Mouse (Mus musculus): ENCODE measurements at regions not wholly inside any gene's neighbourhood (a gene's known extent, or its start where the extent isn't known, plus 50 kb on each side); places are given as distances from the start of the nearest gene placed in this dataset.

DNA sequence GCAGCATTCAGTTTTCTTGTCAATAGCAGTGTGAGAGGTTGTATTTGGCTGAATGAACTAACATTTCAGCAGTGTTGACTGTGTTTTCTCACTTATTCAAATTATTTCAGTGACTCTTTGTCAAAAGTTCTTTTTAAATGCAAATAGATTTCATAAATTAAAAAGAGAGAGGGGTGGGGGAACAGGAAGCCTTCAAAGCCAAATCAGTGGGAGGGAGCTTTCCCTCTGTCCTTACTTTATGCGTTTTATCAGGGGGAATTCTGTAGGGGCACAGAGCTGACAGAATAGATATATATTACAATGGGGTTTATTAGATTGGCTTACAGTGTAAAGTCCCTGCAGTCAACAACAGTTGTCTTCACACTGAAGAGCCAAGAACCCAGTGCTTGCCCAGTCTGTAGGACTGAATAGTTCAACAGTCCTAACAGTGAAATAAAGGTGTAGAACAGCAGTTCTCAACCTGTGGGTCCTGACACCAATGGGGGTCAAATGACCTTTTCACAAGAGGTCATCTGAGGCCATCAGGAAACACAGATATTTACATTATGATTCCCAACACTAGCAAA lies 479.5 kb upstream of the Arpp21 start:
- TF ChIP-seq EP300 (optimal IDR thresholded peaks at IDR 0.05) = no peak
- TF ChIP-seq CTCF (IDR thresholded peaks at IDR 0.05; ENCODE audit: low read depth) = no peak

Data from stomach, postnatal 0 days (tissue).